Mouse (Mus musculus): Measurements from ENCODE around the gene Fgfr2.

GRCm38 (mm10) chr7:131478403-131478802 is 1644.7 kb downstream of the Fgfr2 start:
- TF ChIP-seq CTCF (IDR thresholded peaks at IDR 0.05; ENCODE audit: insufficient read depth, low read length) (no peak), POLR2A (IDR thresholded peaks at IDR 0.05; ENCODE audit: borderline replicate concordance, extremely low read depth, low read depth, low read length) (no peak)
